Mouse (Mus musculus): Measurements from ENCODE around the gene Ppp1r15b. TPM values are rescaled to one million over a fixed set of nuclear protein-coding genes. Genes with fewer than 3 reads are reported as not detected.

Gene Ppp1r15b
- polyA plus RNA-seq (2014; fragmentation: Illumina TruSeq; extraction: RNeasy Lipid Tissue Mini Kit (QIAGEN cat#74804); ENCODE audit: low replicate concordance) = 159 TPM

GRCm38 (mm10) chr1:133130638-133131560 is at the start of gene Ppp1r15b:
Ppp1r15b (plus strand) TSS chr1:133131143.

DNA sequence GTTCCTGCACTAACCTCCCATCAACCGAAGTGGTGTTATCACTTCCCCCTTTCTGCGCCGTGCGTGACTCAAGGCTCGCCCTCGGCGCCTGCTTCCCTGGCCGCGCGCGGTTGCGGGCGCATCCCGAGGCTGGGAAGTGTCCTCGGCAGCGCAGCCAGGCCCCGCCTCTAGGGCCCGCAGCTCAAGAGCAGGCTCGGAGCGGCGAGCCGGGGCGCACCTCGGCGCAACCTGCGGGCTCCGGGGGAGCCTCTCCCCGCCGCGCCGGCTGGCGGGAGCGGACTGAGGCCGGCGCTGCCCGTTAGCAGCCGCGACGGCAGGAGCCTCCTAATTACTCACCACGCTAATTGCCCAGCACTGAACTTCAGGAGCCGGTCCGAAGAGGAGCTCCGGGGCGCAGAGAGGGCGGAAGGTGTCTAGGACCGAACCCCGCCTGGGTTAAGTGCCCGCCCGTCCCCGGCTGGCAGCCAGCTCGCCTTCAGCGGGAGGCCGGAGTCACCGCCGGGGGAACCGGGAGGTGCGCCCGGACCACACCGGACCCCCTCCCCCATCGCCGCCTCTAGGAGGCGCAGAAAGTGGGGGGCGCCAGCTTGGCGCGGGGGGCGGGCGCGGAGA is 33.0 kb downstream of the Ppp1r15b start, which contains the start of gene Plekha6:
Gene Plekha6, plus strand, starts transcription at position 391 of the 612 bp plus-strand sequence.

Other genes with a start within 250 kb of the Ppp1r15b start
- gene Mdm4, start 100.6 kb upstream of the Ppp1r15b start, polyA plus RNA-seq (2014; fragmentation: Illumina TruSeq; extraction: RNeasy Lipid Tissue Mini Kit (QIAGEN cat#74804); ENCODE audit: low replicate concordance) = 118 TPM
- 5.8 TPM for gene Pik3c2b, start 85.5 kb upstream of the Ppp1r15b start, polyA plus RNA-seq (2014; fragmentation: Illumina TruSeq; extraction: RNeasy Lipid Tissue Mini Kit (QIAGEN cat#74804); ENCODE audit: low replicate concordance)
- 21.9 TPM for gene Plekha6, start 33.1 kb downstream of the Ppp1r15b start, polyA plus RNA-seq (2014; fragmentation: Illumina TruSeq; extraction: RNeasy Lipid Tissue Mini Kit (QIAGEN cat#74804); ENCODE audit: low replicate concordance)
- gene Golt1a, start 178.7 kb downstream of the Ppp1r15b start, polyA plus RNA-seq (2014; fragmentation: Illumina TruSeq; extraction: RNeasy Lipid Tissue Mini Kit (QIAGEN cat#74804); ENCODE audit: low replicate concordance) = 16.3 TPM
- not detected for gene Kiss1, start 190.7 kb downstream of the Ppp1r15b start, polyA plus RNA-seq (2014; fragmentation: Illumina TruSeq; extraction: RNeasy Lipid Tissue Mini Kit (QIAGEN cat#74804); ENCODE audit: low replicate concordance)
- gene Ren1, start 219.4 kb downstream of the Ppp1r15b start, polyA plus RNA-seq (2014; fragmentation: Illumina TruSeq; extraction: RNeasy Lipid Tissue Mini Kit (QIAGEN cat#74804); ENCODE audit: low replicate concordance) = not detected
- gene Etnk2, start 232.4 kb downstream of the Ppp1r15b start, polyA plus RNA-seq (2014; fragmentation: Illumina TruSeq; extraction: RNeasy Lipid Tissue Mini Kit (QIAGEN cat#74804); ENCODE audit: low replicate concordance) = not detected

Measured in small intestine, adult 10 weeks (tissue).